Mouse (Mus musculus) kidney, postnatal 0 days (tissue): ENCODE results near the gene Dusp27. TPM values are rescaled to one million over a fixed set of nuclear protein-coding genes. Genes with fewer than 3 reads are reported as not detected.

Source experiments
- ATAC-seq: fragments of 200-750 bp; cut with Nextera tagmentation; replicated peaks from 2 replicates; pipeline ENCODE4 v1.8.0; 2017; ENCODE audit warnings: low read depth, moderate number of reproducible peaks, moderate TSS enrichment, moderate library complexity; ENCODE audit not compliant: low FRiP score
- DNase-seq: peaks from one replicate; pipeline ENCODE4 v3.0.0-alpha.2; 2016; ENCODE audit warnings: low spot score
- H3K27ac ChIP-seq: fragments of 300-500 bp; sonication (generic); 2 replicates; pipeline ENCODE4 v1.5.1; 2014; ENCODE audit warnings: mild to moderate bottlenecking
- H3K27me3 ChIP-seq: fragments of 300-500 bp; sonication (generic); 2 replicates; pipeline ENCODE4 v1.6.1; 2014; ENCODE audit warnings: low read length, mixed read lengths; ENCODE audit not compliant: insufficient read depth
- H3K36me3 ChIP-seq: fragments of 300-500 bp; sonication (generic); 2 replicates; pipeline ENCODE4 v1.6.1; 2014; ENCODE audit warnings: low read length, mixed read lengths; ENCODE audit not compliant: insufficient read depth
- H3K4me1 ChIP-seq: fragments of 300-500 bp; sonication (generic); replicated peaks from 2 replicates; pipeline ENCODE4 v1.6.1; 2014; ENCODE audit warnings: antibody characterized with exemption, low read length, mixed read lengths; ENCODE audit not compliant: insufficient read depth
- H3K4me2 ChIP-seq: fragments of 300-500 bp; sonication (generic); 2 replicates; pipeline ENCODE4 v1.6.1; 2014; ENCODE audit warnings: mild to moderate bottlenecking, low read length, moderate library complexity, mixed read lengths
- H3K4me3 ChIP-seq: fragments of 300-500 bp; sonication (generic); replicated peaks from 2 replicates; pipeline ENCODE4 v1.5.1; 2014; ENCODE audit warnings: low read depth, low read length
- H3K9ac ChIP-seq: fragments of 300-500 bp; sonication (generic); 2 replicates; pipeline ENCODE4 v1.6.1; 2014; ENCODE audit warnings: low read depth, low read length
- H3K9me3 ChIP-seq: fragments of 300-500 bp; sonication (generic); replicated peaks from 2 replicates; pipeline ENCODE4 v1.6.1; 2016; ENCODE audit warnings: low read length, inconsistent platforms, mixed read lengths
- CTCF ChIP-seq: IDR thresholded peaks from 2 replicates; pipeline ENCODE4 v1.5.1; 2016; ENCODE audit warnings: antibody characterized with exemption, low read depth, mild to moderate bottlenecking, moderate library complexity
- WGBS: fragments of 180-500 bp; shearing (Covaris S2); extraction: QIAGEN DNeasy Blood & Tissue Kit; methylation state at CpG from one replicate; pipeline ENCODE4 v1.1.7; 2014; 5-methylcytosine and 5-hydroxymethylcytosine counted together
- polyA plus RNA-seq: library from polyadenylated mRNA; unstranded; fragments of >200 nt; fragmentation: Nextera tagmentation; extraction: Ambion mirVana; gene quantifications from 2 replicates; pipeline ENCODE4 v1.2.1, GENCODE M21; 2015

Gene Dusp27
- polyA plus RNA-seq, 1 experiment from 2014 or later: 0.12 TPM

GRCm38 (mm10) chr1:166048230-166048911 lies 79.4 kb downstream of the Dusp27 start:
- H3K27me3 ChIP-seq: no peaks in the 10 kb centered on the region
- no peaks in the 10 kb centered on the region for H3K9me3 ChIP-seq
- no peak for ATAC-seq
- H3K4me2 ChIP-seq: peak overlapping the region; percentile 90
- H3K9ac ChIP-seq: peak overlapping the region; percentile 13; the same call in 1 of the 2 replicates
- WGBS: 1% methylated on average over 23 of the region's 23 CpGs
- TF ChIP-seq CTCF: no peak
- H3K36me3 ChIP-seq: no peaks in the 10 kb centered on the region
- peak; percentile 39 for DNase-seq
- H3K27ac ChIP-seq: no peak overlapping the region
- H3K4me3 ChIP-seq: peak overlapping the region; percentile 29
- H3K4me1 ChIP-seq: peaks cover 1% of the 10 kb centered on the region; the same call in 1 of the 2 replicates

Other genes starting within 250 kb of the Dusp27 start
- 11.6 and 11.7 TPM in 2 replicates for gene Pou2f1, start 125.2 kb downstream of the Dusp27 start, polyA plus RNA-seq
- gene Gpa33, start 2.3 kb upstream of the Dusp27 start, polyA plus RNA-seq: 0.94 and 1.1 TPM in 2 replicates
- gene Mael, start 110.8 kb upstream of the Dusp27 start, polyA plus RNA-seq: not detected in 2 replicates
- 3.1 and 3.2 TPM in 2 replicates for gene Ildr2, start 126.2 kb upstream of the Dusp27 start, polyA plus RNA-seq